ENCODE assay signal across 26 mouse cellular contexts in the genomic region with DNA sequence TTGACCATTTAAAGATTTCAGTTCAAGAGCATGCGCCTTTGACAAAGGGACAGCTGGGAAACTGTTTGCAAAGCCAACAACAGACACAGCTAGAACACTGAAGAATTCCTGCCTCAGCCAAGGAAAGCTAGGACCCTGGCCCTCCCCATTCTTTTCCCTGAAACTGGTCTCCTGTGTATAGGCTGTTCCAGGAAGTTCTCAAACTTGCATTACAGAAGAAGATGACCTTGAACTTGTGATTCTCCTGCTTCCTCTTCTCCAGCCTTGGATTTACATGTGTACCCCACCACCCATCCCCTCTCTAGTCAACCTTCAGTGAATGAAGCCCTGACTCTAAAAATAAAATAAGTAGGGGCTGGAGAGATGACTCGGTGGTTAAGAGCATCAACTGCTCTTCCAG. TPM values are rescaled to one million over a fixed set of nuclear protein-coding genes. Genes with fewer than 3 reads are reported as not detected.
"Had no signal": no experiment of that assay in that cellular context is flagged by ENCODE, and none has a peak within 500 bp of the region (broad histone marks: within the 10 kb centered on the region; RNA-seq: fewer than 3 reads in every experiment).

No protein-coding gene starts in this region.

- H3K4me3 ChIP-seq: embryonic facial prominence, embryonic 10.5 days; embryonic facial prominence, embryonic 12.5 days; embryonic facial prominence, embryonic 13.5 days; embryonic facial prominence, embryonic 15.5 days; erythroblast, embryonic 14.5 days; forebrain, embryonic 10.5 days; forebrain, embryonic 12.5 days; forebrain, embryonic 13.5 days; forebrain, embryonic 15.5 days; gastrocnemius, adult 2 months; heart, adult 2 months; heart, embryonic 10.5 days had no signal

- H3K27ac ChIP-seq: embryonic facial prominence, embryonic 10.5 days; embryonic facial prominence, embryonic 12.5 days; embryonic facial prominence, embryonic 13.5 days; embryonic facial prominence, embryonic 15.5 days; forebrain, embryonic 10.5 days; forebrain, embryonic 12.5 days; forebrain, embryonic 13.5 days; forebrain, embryonic 15.5 days; gastrocnemius, adult 2 months; heart, adult 2 months; heart, embryonic 10.5 days had no signal

- H3K4me2 ChIP-seq: embryonic facial prominence, embryonic 12.5 days; embryonic facial prominence, embryonic 13.5 days; embryonic facial prominence, embryonic 15.5 days; forebrain, embryonic 12.5 days; forebrain, embryonic 13.5 days; forebrain, embryonic 15.5 days; heart, embryonic 11.5 days had no signal

- H3K4me1 ChIP-seq: embryonic facial prominence, embryonic 10.5 days; embryonic facial prominence, embryonic 12.5 days; embryonic facial prominence, embryonic 13.5 days; embryonic facial prominence, embryonic 15.5 days; forebrain, embryonic 10.5 days; forebrain, embryonic 12.5 days; forebrain, embryonic 13.5 days; forebrain, embryonic 15.5 days; heart, embryonic 10.5 days had no signal

- H3K9me3 ChIP-seq: embryonic facial prominence, embryonic 10.5 days; embryonic facial prominence, embryonic 12.5 days; embryonic facial prominence, embryonic 13.5 days; embryonic facial prominence, embryonic 15.5 days; forebrain, embryonic 10.5 days; forebrain, embryonic 12.5 days; forebrain, embryonic 13.5 days; forebrain, embryonic 15.5 days; heart, embryonic 10.5 days had no signal

- ATAC-seq: forebrain, embryonic 13.5 days; forebrain, embryonic 15.5 days; forebrain, embryonic 16.5 days; forebrain, postnatal 0 days had no signal

- H3K9ac ChIP-seq: embryonic facial prominence, embryonic 12.5 days; embryonic facial prominence, embryonic 13.5 days; embryonic facial prominence, embryonic 15.5 days; forebrain, embryonic 12.5 days; forebrain, embryonic 13.5 days; forebrain, embryonic 15.5 days; forebrain, postnatal 0 days had no signal

- H3K27me3 ChIP-seq: embryonic facial prominence, embryonic 12.5 days; embryonic facial prominence, embryonic 13.5 days; embryonic facial prominence, embryonic 15.5 days; forebrain, embryonic 12.5 days; forebrain, embryonic 13.5 days; forebrain, embryonic 15.5 days had no signal

- H3K36me3 ChIP-seq: embryonic facial prominence, embryonic 10.5 days; embryonic facial prominence, embryonic 12.5 days; embryonic facial prominence, embryonic 13.5 days; embryonic facial prominence, embryonic 15.5 days; forebrain, embryonic 10.5 days; forebrain, embryonic 12.5 days; forebrain, embryonic 15.5 days; heart, embryonic 10.5 days had no signal

- DNase-seq: cerebellum, adult 9-11 months; cerebellum, postnatal 14 days; cerebellum, postnatal 25 days; cerebellum, postnatal 36 days; embryo, embryonic 11 days; forebrain, postnatal 0 days; gastrocnemius, adult 2 months; gastrocnemius, postnatal 10 days; gastrocnemius, postnatal 14 days; gastrocnemius, postnatal 25 days; gastrocnemius, postnatal 36 days; heart, adult 11 months; heart, adult 18-20 months; heart, adult 2 months had no signal

RNA-seq across cellular contexts. Expression of gene Arpin, which starts 40.2 kb away (rescaled TPM):
- polyA plus RNA-seq: erythroblast, embryonic 14.5 days had no signal
